Mouse (Mus musculus) kidney, postnatal 0 days (tissue): ENCODE data around the gene Acsl4. TPM values are rescaled to one million over a fixed set of nuclear protein-coding genes. Genes with fewer than 3 reads are reported as not detected.

Experiments used
- ATAC-seq: fragments of 200-750 bp; cut with Nextera tagmentation; replicated peaks from 2 replicates; pipeline ENCODE4 v1.8.0; 2017; ENCODE audit warnings: low read depth, moderate number of reproducible peaks, moderate TSS enrichment, moderate library complexity; ENCODE audit not compliant: low FRiP score
- DNase-seq: peaks from one replicate; pipeline ENCODE4 v3.0.0-alpha.2; 2016; ENCODE audit warnings: low spot score
- H3K27ac ChIP-seq: fragments of 300-500 bp; sonication (generic); 2 replicates; pipeline ENCODE4 v1.5.1; 2014; ENCODE audit warnings: mild to moderate bottlenecking
- H3K27me3 ChIP-seq: fragments of 300-500 bp; sonication (generic); 2 replicates; pipeline ENCODE4 v1.6.1; 2014; ENCODE audit warnings: low read length, mixed read lengths; ENCODE audit not compliant: insufficient read depth
- H3K36me3 ChIP-seq: fragments of 300-500 bp; sonication (generic); 2 replicates; pipeline ENCODE4 v1.6.1; 2014; ENCODE audit warnings: low read length, mixed read lengths; ENCODE audit not compliant: insufficient read depth
- H3K4me1 ChIP-seq: fragments of 300-500 bp; sonication (generic); replicated peaks from 2 replicates; pipeline ENCODE4 v1.6.1; 2014; ENCODE audit warnings: antibody characterized with exemption, low read length, mixed read lengths; ENCODE audit not compliant: insufficient read depth
- H3K4me2 ChIP-seq: fragments of 300-500 bp; sonication (generic); 2 replicates; pipeline ENCODE4 v1.6.1; 2014; ENCODE audit warnings: mild to moderate bottlenecking, low read length, moderate library complexity, mixed read lengths
- H3K4me3 ChIP-seq: fragments of 300-500 bp; sonication (generic); replicated peaks from 2 replicates; pipeline ENCODE4 v1.5.1; 2014; ENCODE audit warnings: low read depth, low read length
- H3K9ac ChIP-seq: fragments of 300-500 bp; sonication (generic); 2 replicates; pipeline ENCODE4 v1.6.1; 2014; ENCODE audit warnings: low read depth, low read length
- H3K9me3 ChIP-seq: fragments of 300-500 bp; sonication (generic); replicated peaks from 2 replicates; pipeline ENCODE4 v1.6.1; 2016; ENCODE audit warnings: low read length, inconsistent platforms, mixed read lengths
- CTCF ChIP-seq: IDR thresholded peaks from 2 replicates; pipeline ENCODE4 v1.5.1; 2016; ENCODE audit warnings: antibody characterized with exemption, low read depth, mild to moderate bottlenecking, moderate library complexity
- WGBS: fragments of 180-500 bp; shearing (Covaris S2); extraction: QIAGEN DNeasy Blood & Tissue Kit; methylation state at CpG from one replicate; pipeline ENCODE4 v1.1.7; 2014; 5-methylcytosine and 5-hydroxymethylcytosine counted together
- polyA plus RNA-seq: library from polyadenylated mRNA; unstranded; fragments of >200 nt; fragmentation: Nextera tagmentation; extraction: Ambion mirVana; gene quantifications from 2 replicates; pipeline ENCODE4 v1.2.1, GENCODE M21; 2015

Gene Acsl4
- polyA plus RNA-seq, 1 experiment from 2014 or later = 32.3 TPM

DNA sequence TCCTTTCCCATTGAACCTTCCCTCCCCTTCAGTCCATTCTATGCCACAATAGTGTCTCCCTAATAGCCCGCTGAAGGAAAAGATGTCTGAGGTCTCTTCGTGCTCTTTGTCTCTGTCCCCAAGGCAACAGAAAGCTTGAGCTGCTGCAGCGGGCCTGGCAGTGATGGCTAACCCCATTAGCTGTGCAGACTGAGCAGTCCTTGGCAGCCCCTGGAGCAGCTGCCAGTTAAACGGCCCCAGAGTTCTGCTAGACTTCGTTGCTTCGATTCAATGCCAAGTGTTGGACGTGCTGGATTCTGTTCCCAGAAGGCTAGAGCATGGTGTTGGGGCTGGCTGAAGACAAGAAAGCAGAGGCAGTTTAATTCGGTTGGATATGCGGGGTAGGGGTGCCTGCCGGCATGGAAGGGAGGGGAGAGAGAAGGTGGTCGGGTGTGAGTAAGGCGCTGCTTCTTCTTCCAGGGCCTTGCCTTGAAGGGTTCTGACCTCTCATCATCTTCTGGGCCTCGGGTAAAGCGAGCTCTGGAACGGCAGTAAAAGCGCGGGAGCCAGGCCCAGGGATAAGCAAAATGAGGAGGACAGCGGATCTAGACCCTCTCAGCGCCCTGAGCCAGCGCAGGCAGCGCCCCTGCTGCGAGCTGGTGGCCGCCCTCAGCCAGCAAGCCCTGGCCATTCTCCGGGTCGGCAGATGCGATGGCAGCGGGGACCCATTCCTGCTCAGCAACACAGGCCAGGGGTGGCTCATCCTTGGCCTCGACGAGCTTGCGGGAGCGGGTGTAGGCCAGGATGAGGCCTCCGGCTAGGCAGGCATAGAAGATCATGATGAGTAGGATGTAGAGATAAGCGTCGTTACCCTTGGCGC, 85.1 kb downstream of the Acsl4 start:
- TF ChIP-seq CTCF = no peak
- Histone ChIP-seq H3K27me3 (no peaks in the 10 kb centered on the region), H3K36me3 (no peaks in the 10 kb centered on the region), H3K27ac (no peak overlapping the region), H3K4me1 (no peaks in the 10 kb centered on the region), H3K4me3 (peak overlapping the region; percentile 16), H3K9ac (no peak overlapping the region), H3K4me2 (peak overlapping the region; percentile 54), H3K9me3 (no peaks in the 10 kb centered on the region)
- DNase-seq = no peak
- WGBS = 41% methylated on average over 33 of the region's 35 CpGs
- no peak for ATAC-seq

DNA sequence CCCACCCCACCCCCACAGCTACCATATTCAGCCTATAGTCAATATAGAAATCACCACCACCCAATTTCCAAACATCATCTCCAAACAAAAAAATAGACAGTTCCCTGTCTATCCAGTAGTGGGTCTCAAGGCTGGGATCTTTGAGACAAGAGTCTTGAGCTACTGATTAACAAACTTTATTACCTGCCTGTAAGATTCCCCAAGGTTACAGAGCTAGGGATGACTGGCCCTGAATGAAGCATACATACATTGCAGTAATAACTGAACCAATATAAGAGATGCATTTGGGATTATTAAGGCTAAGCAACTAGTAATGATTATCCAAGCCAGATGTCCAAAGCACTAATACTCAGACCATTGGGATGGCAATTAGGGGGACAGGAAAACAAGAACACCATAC, 85.7 kb downstream of the Acsl4 start:
- H3K27ac ChIP-seq = no peak overlapping the region
- no peak for ATAC-seq
- no peak for TF ChIP-seq CTCF
- no peak overlapping the region for H3K4me2 ChIP-seq
- no peaks in the 10 kb centered on the region for H3K4me1 ChIP-seq
- H3K9me3 ChIP-seq = no peaks in the 10 kb centered on the region
- H3K27me3 ChIP-seq = no peaks in the 10 kb centered on the region
- DNase-seq = no peak
- H3K4me3 ChIP-seq = no peak overlapping the region
- H3K9ac ChIP-seq = no peak overlapping the region
- H3K36me3 ChIP-seq = no peaks in the 10 kb centered on the region

DNA sequence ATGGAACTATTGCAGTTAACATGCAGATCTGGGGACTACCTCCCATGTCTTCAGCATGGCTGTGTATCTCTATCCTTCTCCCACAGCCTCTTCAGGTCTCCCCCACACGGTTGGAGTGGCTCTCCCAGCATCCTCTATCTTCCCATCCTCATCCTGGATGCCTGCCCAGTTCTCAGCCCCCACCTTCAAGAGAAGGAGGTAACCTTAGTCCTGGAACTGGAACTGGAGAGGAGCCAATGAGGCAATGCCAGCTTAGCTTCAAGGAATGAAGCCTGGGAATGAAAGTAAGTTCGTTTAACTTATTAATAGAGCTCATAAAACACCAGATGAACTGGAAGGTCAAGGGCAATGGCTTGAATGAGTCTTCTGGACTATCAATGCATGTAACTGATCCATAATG, 86.9 kb downstream of the Acsl4 start:
- Histone ChIP-seq H3K9ac (no peak overlapping the region), H3K4me1 (no peaks in the 10 kb centered on the region), H3K27me3 (no peaks in the 10 kb centered on the region), H3K36me3 (no peaks in the 10 kb centered on the region), H3K9me3 (no peaks in the 10 kb centered on the region), H3K4me3 (no peak overlapping the region), H3K4me2 (no peak overlapping the region), H3K27ac (no peak overlapping the region)
- no peak for TF ChIP-seq CTCF
- ATAC-seq = no peak
- WGBS = 34% methylated on average over 2 of the region's 2 CpGs
- DNase-seq = peak; percentile 4

DNA sequence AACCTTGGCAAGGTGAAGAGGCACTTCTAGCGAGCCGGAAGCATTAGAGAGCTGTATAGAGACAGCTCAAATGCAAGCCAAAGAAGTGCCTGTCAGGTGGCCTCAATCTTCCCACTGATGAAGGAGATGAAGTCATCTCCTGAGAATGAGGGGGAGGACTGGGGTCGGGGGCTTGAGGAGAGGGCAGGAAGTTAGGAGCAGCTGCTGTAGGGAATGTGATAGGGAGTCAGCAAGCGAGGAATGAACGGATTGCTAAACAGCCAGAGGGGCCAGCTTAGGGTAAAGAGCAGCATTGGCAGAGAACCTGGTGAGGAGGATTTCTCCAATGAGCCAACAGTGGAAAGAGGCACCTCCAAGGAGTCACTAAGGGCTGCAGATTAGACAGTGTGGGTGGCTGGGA, 104.4 kb downstream of the Acsl4 start:
- Histone ChIP-seq H3K27ac (no peak overlapping the region), H3K4me3 (no peak overlapping the region), H3K4me2 (no peak overlapping the region), H3K27me3 (no peaks in the 10 kb centered on the region), H3K9ac (no peak overlapping the region), H3K9me3 (no peaks in the 10 kb centered on the region), H3K4me1 (no peaks in the 10 kb centered on the region), H3K36me3 (no peaks in the 10 kb centered on the region)
- peak; percentile 54; the same call in 1 of the 2 replicates for ATAC-seq
- WGBS = 43% methylated on average over 5 of the region's 5 CpGs
- TF ChIP-seq CTCF = no peak
- DNase-seq = peak; percentile 18

DNA sequence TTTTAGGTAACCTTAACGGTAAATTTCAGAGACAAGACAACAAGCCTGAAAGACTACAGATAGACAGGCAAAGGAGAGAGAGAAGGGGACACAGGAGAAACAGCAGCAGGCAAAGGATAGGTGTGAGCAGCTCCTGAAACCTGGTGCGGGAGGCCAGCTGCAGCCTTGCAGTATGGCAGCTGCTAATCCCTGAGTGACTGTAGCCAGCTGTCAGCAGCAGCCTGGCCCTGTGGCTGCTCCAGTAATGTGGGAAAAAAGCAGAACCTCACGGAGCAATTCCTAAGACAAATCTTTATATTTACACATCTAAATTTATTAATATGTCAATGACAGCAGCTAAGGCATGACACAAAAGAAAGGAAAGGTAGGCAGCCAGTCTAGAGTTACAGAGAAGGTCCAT, 113.8 kb downstream of the Acsl4 start:
- H3K27ac ChIP-seq = no peak overlapping the region
- no peak overlapping the region for H3K9ac ChIP-seq
- ATAC-seq = no peak
- H3K9me3 ChIP-seq = no peaks in the 10 kb centered on the region
- no peaks in the 10 kb centered on the region for H3K27me3 ChIP-seq
- no peaks in the 10 kb centered on the region for H3K36me3 ChIP-seq
- no peak overlapping the region for H3K4me2 ChIP-seq
- no peak for TF ChIP-seq CTCF
- H3K4me3 ChIP-seq = no peak overlapping the region
- H3K4me1 ChIP-seq = no peaks in the 10 kb centered on the region
- WGBS = 51% methylated on average over 3 of the region's 3 CpGs
- DNase-seq = no peak

DNA sequence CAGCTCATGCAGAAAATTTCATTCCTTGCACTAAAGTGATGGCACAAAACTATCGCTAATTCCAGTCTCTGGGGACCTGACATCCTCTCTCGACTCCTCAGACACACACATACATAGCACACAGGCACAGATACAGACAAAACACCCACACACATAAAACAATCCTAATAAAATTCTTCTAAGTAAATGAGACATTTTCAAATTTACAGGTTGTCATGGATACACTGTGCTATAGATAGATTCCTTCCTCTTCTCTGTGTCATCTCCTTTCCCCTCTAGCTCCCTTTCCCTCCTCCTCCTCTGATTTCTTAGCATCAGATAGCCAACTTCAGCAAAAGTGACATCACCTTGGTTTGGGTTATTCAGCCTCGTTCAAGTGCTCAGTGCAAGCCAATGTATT, 114.3 kb downstream of the Acsl4 start:
- TF ChIP-seq CTCF = no peak
- H3K4me3 ChIP-seq = no peak overlapping the region
- no peak overlapping the region for H3K27ac ChIP-seq
- ATAC-seq = no peak
- no peak overlapping the region for H3K9ac ChIP-seq
- H3K27me3 ChIP-seq = no peaks in the 10 kb centered on the region
- H3K4me2 ChIP-seq = no peak overlapping the region
- DNase-seq = no peak
- H3K4me1 ChIP-seq = no peaks in the 10 kb centered on the region
- whole genome bisulfite sequencing = 58% methylated on average over 3 of the region's 3 CpGs
- H3K9me3 ChIP-seq = no peaks in the 10 kb centered on the region
- H3K36me3 ChIP-seq = no peaks in the 10 kb centered on the region

Other genes with a start within 250 kb of the Acsl4 start
- gene Gucy2f, start 193.6 kb downstream of the Acsl4 start, polyA plus RNA-seq = not detected in 2 replicates
- gene Nxt2, start 163.8 kb downstream of the Acsl4 start, polyA plus RNA-seq = 29.9 and 32.6 TPM in 2 replicates
- 18.0 and 18.1 TPM in 2 replicates for gene Kcne1l, start 84.2 kb downstream of the Acsl4 start, polyA plus RNA-seq